Mouse (Mus musculus): ENCODE results near the gene Ang6.
"Not testable (repeated sequence)": the region's sequence is repeated elsewhere in the genome, so short reads cannot be mapped to it uniquely, and the experiment has no call there.

The Ang6 gene

GRCm38 (mm10) chr14:44002169-44002568, at the start of gene Ang6:
Ang6 (minus strand) TSS chr14:44002269.
- no peak for DNase-seq (ENCODE audit: low spot score)

- DNase-seq (ENCODE audit: low spot score) = not testable (repeated sequence)
Observed at GRCm38 (mm10) chr14:44046567-44046966, 44.5 kb upstream of the Ang6 start.

GRCm38 (mm10) chr14:44031828-44032227, 29.8 kb upstream of the Ang6 start:
- not testable (repeated sequence) for DNase-seq (ENCODE audit: low spot score)

GRCm38 (mm10) chr14:44009686-44010085, 7.6 kb upstream of the Ang6 start:
- not testable (repeated sequence) for DNase-seq (ENCODE audit: low spot score)

- not testable (repeated sequence) for DNase-seq (ENCODE audit: low spot score)
Observed at GRCm38 (mm10) chr14:44008021-44008420, 6.0 kb upstream of the Ang6 start.

GRCm38 (mm10) chr14:44001600-44001999, 469 bp downstream of the Ang6 start:
- DNase-seq (ENCODE audit: low spot score) = no peak

GRCm38 (mm10) chr14:43998455-43999000, 3.5 kb downstream of the Ang6 start:
- not testable (repeated sequence) for DNase-seq (ENCODE audit: low spot score)

GRCm38 (mm10) chr14:43987404-43987803, 14.7 kb downstream of the Ang6 start:
- DNase-seq (ENCODE audit: low spot score) = peak; percentile 1

- DNase-seq (ENCODE audit: low spot score) = no peak
Observed at GRCm38 (mm10) chr14:43986147-43986546, 15.9 kb downstream of the Ang6 start.

GRCm38 (mm10) chr14:43983897-43984296, 18.2 kb downstream of the Ang6 start:
- DNase-seq (ENCODE audit: low spot score) = peak; percentile 0

GRCm38 (mm10) chr14:43983454-43983853, 18.6 kb downstream of the Ang6 start:
- DNase-seq (ENCODE audit: low spot score) = no peak

GRCm38 (mm10) chr14:43956769-43957168, 45.3 kb downstream of the Ang6 start, which contains the start of gene Ang5:
Ang5 (plus strand) TSS chr14:43957069.
- DNase-seq (ENCODE audit: low spot score) = not testable (repeated sequence)

- DNase-seq (ENCODE audit: low spot score) = not testable (repeated sequence)
Observed at GRCm38 (mm10) chr14:43955074-43955473, 47.0 kb downstream of the Ang6 start.

- not testable (repeated sequence) for DNase-seq (ENCODE audit: low spot score)
Observed at GRCm38 (mm10) chr14:43953382-43953781, 48.7 kb downstream of the Ang6 start.

Measured in T-cell, adult 2 months (primary cell).